Mouse (Mus musculus) adrenal gland, adult 8-10 months (tissue): Measurements from ENCODE around the gene Fyn. TPM values are rescaled to one million over a fixed set of nuclear protein-coding genes. Genes with fewer than 3 reads are reported as not detected.

ENCODE experiments used
- DNase-seq: peaks from one replicate; pipeline ENCODE4 v3.0.0; 2022
- total RNA-seq, 4 experiments: library from RNA; stranded (reverse); gene quantifications; 2 replicates each; pipeline ENCODE4 v1.2.4; 2022

Gene Fyn
- total RNA-seq = 10 to 100 TPM; 42.7 to 61.7 (median 54.9) TPM

GRCm38 (mm10) chr10:39368572-39369135, at the start of gene Fyn:
Gene Fyn, plus strand, starts transcription at chr10:39368855.
- no peak for DNase-seq

- no peak for DNase-seq
These were observed 47.6 kb upstream of the Fyn start for GRCm38 (mm10) chr10:39320798-39321622.

- DNase-seq = no peak
These were observed 47.1 kb upstream of the Fyn start for GRCm38 (mm10) chr10:39321623-39321985.

GRCm38 (mm10) chr10:39322143-39322542, 46.5 kb upstream of the Fyn start:
- no peak for DNase-seq

GRCm38 (mm10) chr10:39324291-39324690, 44.4 kb upstream of the Fyn start:
- DNase-seq = peak; percentile 2

GRCm38 (mm10) chr10:39328661-39329060, 40.0 kb upstream of the Fyn start:
- DNase-seq = no peak

- DNase-seq = no peak
These were observed 34.3 kb upstream of the Fyn start for GRCm38 (mm10) chr10:39334320-39334719.

- DNase-seq = no peak
These were observed 32.8 kb upstream of the Fyn start for GRCm38 (mm10) chr10:39335880-39336279.

GRCm38 (mm10) chr10:39339189-39339968, 29.3 kb upstream of the Fyn start:
- DNase-seq = no peak

- DNase-seq = no peak
These were observed 28.8 kb upstream of the Fyn start for GRCm38 (mm10) chr10:39339969-39340236.

GRCm38 (mm10) chr10:39343551-39343950, 25.1 kb upstream of the Fyn start:
- DNase-seq = no peak

- no peak for DNase-seq
These were observed 22.7 kb upstream of the Fyn start for GRCm38 (mm10) chr10:39345921-39346320.

GRCm38 (mm10) chr10:39349781-39350364, 18.8 kb upstream of the Fyn start:
- no peak for DNase-seq

GRCm38 (mm10) chr10:39364196-39364595, 4.5 kb upstream of the Fyn start:
- no peak for DNase-seq

GRCm38 (mm10) chr10:39369502-39369931, 862 bp downstream of the Fyn start:
- DNase-seq = peak; percentile 96

- peak; percentile 35 for DNase-seq
These were observed 1.5 kb downstream of the Fyn start for GRCm38 (mm10) chr10:39369977-39370785.

GRCm38 (mm10) chr10:39370786-39371221, 2.1 kb downstream of the Fyn start:
- DNase-seq = peak; percentile 45

- peak; percentile 21 for DNase-seq
These were observed 2.8 kb downstream of the Fyn start for GRCm38 (mm10) chr10:39371467-39371866.

- no peak for DNase-seq
These were observed 3.3 kb downstream of the Fyn start for GRCm38 (mm10) chr10:39371991-39372390.

- DNase-seq = no peak
These were observed 8.0 kb downstream of the Fyn start for GRCm38 (mm10) chr10:39376676-39377075.

GRCm38 (mm10) chr10:39377219-39377618, 8.6 kb downstream of the Fyn start:
- DNase-seq = no peak

- peak; percentile 44 for DNase-seq
These were observed 9.5 kb downstream of the Fyn start for GRCm38 (mm10) chr10:39378025-39378603.
